Mouse (Mus musculus) retina, adult 2 months (tissue): ENCODE measurements around the gene Traf6.
"Not testable (repeated sequence)": the region's sequence is repeated elsewhere in the genome, so short reads cannot be mapped to it uniquely, and the experiment has no call there.

Experiments used
- DNase-seq: peaks from one replicate; pipeline ENCODE4 v3.0.0-alpha.2; 2012; ENCODE audit warnings: low read depth, low spot score

Traf6 gene

GRCm38 (mm10) chr2:101693577-101694215 lies 15.5 kb downstream of the Traf6 start:
- peak; percentile 13 for DNase-seq

GRCm38 (mm10) chr2:101695584-101695983 lies 17.4 kb downstream of the Traf6 start:
- no peak for DNase-seq

- no peak for DNase-seq
These were observed 21.1 kb downstream of the Traf6 start for GRCm38 (mm10) chr2:101699284-101699683.

GRCm38 (mm10) chr2:101705941-101706485 lies 27.8 kb downstream of the Traf6 start:
- no peak for DNase-seq

- no peak for DNase-seq
These were observed 33.4 kb downstream of the Traf6 start for GRCm38 (mm10) chr2:101711608-101712007.

- no peak for DNase-seq
These were observed 37.6 kb downstream of the Traf6 start for GRCm38 (mm10) chr2:101715650-101716323.

- no peak for DNase-seq
These were observed 38.9 kb downstream of the Traf6 start for GRCm38 (mm10) chr2:101717162-101717561.

GRCm38 (mm10) chr2:101721835-101722234 lies 43.6 kb downstream of the Traf6 start:
- DNase-seq = no peak

GRCm38 (mm10) chr2:101722370-101723332 lies 44.4 kb downstream of the Traf6 start:
- DNase-seq = no peak

GRCm38 (mm10) chr2:101723333-101723881 lies 45.2 kb downstream of the Traf6 start:
- no peak for DNase-seq

- DNase-seq = no peak
These were observed 49.6 kb downstream of the Traf6 start for GRCm38 (mm10) chr2:101727787-101728186.

GRCm38 (mm10) chr2:101729472-101729871 lies 51.2 kb downstream of the Traf6 start:
- no peak for DNase-seq

- DNase-seq = no peak
These were observed 52.7 kb downstream of the Traf6 start for GRCm38 (mm10) chr2:101730972-101731371.

GRCm38 (mm10) chr2:101732777-101733210 lies 54.6 kb downstream of the Traf6 start:
- DNase-seq = no peak

GRCm38 (mm10) chr2:101733564-101733963 lies 55.3 kb downstream of the Traf6 start:
- no peak for DNase-seq

GRCm38 (mm10) chr2:101739914-101740313 lies 61.7 kb downstream of the Traf6 start:
- no peak for DNase-seq

GRCm38 (mm10) chr2:101741653-101742052 lies 63.4 kb downstream of the Traf6 start:
- no peak for DNase-seq

GRCm38 (mm10) chr2:101742072-101742860 lies 64.0 kb downstream of the Traf6 start:
- no peak for DNase-seq

- DNase-seq = not testable (repeated sequence)
These were observed 67.4 kb downstream of the Traf6 start for GRCm38 (mm10) chr2:101745656-101746055.

- no peak for DNase-seq
These were observed 68.3 kb downstream of the Traf6 start for GRCm38 (mm10) chr2:101746537-101746936.
